Mouse (Mus musculus) thymus, postnatal 14 days (tissue): ENCODE data around the gene Hoxd10.

Experiments
- DNase-seq: peaks from one replicate; pipeline ENCODE4 v3.0.0; 2021

Gene Hoxd10

DNA sequence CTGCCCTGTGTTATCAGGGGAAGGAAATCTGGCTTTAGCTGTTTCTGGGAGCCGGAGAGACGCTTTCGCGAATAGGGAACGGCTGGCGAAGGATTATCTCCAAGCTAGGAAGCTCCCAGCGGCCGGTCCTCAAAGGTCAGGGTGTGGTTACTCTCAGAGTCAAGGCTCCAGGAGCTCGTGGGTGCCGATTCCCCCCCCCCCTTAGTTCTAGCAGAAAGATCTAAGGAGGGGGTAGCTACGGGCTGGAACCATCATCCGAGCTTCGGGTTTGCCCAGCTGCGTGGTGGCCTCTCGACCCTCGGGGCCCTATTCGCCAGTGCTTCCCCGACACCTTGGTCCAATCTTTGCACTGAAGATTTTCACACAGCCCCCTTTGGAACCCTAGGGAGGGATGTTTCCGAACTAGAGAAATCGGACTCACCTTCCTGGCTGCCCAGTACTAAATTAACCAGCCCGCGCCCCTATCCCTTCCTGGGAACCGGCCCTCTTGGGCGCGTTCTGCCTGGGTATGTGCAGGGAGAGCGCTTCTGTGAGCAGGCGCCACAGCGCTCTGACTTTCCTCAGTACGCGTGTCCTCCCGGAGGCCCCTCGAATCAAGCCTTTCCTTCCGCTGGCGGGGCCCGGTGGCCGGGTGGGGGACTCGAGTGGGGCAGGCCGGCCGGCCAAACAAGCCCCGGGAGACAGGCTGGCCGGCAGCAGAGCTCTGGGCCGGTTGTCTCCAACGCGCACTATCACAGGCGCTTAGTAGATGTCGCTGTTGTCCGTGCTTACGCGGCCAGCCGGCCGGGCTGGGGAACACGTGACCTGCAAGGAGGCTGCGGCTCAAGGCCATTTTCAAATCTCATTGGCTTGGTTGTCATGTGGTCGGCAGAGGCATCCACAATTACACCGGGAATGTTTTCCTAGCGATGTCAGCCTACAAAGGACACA, at the start of gene Hoxd10:
Gene Hoxd10, plus strand, starts transcription at position 903 of the 930 bp plus-strand sequence.
- no peak for DNase-seq

DNA sequence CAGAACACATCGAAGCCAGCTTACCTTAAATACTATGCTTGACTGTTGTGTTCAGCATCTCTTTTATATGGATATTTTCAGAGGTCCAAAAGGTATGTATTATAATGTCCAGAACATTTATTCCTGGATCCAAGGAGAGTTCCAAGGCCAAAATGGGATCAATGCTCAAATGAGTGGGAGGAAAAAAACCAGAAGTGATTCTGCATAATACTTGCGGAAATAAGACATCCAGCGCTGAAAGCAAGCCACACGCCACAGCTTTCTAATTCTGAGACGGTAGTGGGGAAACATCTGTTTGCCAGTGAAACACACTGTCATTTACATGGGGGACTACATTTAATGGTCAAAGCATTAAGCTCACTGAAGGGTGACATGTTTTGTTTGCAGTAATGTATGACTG, 49.3 kb upstream of the Hoxd10 start:
- no peak for DNase-seq

DNA sequence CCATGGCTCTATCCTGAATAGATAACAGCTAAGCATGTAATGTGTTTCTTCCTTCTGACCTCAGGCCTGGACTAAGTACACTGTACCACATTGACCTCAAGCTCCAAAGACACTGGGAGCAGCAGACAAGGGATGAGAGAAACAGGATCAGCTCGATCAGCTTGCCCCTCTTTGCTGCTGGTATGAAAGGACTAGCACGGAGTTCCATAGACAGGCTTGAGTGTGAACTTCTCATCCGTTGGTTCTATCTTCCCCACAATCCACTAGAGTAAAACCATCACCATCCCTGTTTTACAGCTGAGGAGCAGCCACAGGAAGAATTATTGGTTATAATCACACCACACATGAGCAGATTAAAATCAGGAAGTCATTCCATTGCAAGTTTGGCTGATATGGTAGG, 46.1 kb upstream of the Hoxd10 start:
- DNase-seq = no peak

DNA sequence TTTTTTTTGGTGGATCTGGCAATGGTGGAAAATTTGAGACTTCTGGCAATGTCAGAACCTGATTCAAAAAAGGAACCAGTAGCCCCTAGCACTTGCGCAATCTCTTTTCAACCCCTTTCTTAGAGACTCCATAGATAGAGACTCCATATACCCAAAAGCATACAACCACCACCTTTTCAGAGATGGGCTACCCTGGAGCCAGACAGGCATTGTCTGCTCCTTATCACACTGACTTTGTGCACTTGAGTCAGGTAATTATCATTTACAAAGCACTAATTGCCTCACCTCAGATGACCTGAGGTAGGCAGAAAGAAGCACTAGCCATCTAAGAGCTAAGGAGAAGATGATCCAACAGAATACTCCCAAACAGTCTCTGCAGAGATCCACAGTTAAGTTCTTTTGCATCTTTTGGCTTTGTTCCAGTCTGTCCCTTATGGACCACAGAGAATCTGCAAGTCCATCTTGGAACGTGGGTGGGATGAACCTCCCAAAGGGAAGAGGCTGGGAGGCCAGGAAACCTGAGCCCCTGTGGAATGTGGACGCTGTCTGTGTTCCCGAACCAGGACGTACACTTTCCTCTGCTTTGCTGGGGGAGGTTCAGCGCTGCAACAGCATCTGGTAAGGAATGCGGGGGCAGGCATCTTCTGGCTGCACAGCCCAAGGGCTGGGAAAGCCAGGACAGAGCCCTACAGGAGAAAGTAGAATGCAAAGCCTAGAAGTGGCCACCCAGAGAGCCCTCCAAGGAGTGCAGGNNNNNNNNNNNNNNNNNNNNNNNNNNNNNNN, 44.5 kb upstream of the Hoxd10 start:
- no peak for DNase-seq

DNA sequence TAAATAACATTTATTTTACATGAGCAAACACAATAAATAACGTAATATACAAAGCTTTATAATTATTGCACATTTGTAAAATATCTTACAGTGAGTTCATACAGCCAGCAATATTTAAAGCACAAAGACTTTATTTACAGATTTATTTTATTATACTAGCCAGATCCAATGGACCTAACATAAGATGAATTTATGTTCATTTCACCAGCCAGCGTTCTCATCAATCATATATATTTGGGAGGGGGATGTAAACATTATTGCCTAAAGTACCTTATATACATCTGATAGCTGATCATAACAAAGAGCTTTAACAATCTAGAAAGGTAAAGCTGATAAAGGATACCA, 38.8 kb upstream of the Hoxd10 start:
- DNase-seq = no peak

DNA sequence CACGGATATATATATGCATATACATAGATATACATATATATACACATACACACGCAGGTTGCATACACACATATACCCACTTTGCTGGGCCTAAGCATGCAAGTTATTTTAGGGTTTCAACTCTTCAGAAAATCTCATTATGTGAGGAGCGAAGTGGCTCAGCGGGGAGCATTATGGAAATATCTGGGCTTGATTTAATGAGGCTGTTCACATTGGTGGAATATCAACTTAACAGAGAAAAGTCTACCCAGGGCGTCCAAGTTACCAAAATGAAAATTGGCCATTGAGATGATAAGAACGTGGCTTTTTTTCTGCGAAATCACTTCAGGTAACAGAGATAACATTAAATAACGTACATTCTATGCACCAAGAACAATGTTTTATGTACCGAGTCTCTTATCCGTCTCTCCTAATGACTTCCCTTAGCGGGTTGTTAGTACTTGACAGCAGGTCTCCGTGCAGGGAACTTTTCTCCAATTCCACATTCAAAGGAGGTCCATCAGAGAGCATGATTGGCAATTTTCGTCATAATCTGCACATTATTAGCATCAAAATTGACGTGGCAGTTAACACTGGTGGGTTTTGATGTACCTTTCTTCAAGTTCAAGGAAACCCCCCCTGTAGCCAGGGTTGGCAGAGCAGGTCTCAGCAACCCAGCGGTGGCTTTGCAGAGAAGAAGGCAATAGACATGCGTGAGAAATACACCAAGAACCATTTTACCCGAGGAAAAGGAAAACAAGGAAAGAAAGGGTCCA, 37.8 kb upstream of the Hoxd10 start:
- DNase-seq = no peak

DNA sequence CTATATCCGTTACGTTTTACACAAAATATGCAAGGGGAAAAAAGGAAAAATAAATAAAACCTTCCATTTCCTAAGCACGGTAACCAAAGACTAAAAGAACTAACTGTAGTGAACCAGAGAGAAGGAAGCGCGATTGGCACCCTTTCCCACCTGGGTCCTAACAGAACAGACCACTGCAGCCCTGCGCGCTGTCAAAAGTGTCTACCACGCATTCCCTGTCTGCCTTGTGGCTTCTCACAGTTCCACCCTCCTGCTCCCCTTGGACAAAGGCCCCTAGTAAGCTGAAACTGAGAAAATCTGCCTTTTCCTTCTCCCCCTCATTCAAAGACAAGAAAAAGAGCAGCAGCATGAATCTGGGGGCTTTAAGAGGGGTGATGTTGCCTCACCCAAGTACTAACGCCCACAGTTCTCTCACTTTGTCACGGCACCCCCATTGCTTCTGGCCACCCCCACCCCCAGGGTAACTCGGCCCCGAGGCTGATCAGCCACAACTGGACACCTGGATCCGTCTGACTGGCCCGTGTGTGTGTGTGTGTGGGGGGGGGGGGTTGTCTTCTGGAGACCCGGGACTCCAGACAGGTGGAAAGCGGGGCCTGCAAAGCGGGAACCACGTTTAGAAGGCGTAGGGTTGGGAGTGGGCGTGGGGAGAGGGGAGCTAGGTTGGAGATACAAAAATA, 36.8 kb upstream of the Hoxd10 start:
- DNase-seq = no peak

DNA sequence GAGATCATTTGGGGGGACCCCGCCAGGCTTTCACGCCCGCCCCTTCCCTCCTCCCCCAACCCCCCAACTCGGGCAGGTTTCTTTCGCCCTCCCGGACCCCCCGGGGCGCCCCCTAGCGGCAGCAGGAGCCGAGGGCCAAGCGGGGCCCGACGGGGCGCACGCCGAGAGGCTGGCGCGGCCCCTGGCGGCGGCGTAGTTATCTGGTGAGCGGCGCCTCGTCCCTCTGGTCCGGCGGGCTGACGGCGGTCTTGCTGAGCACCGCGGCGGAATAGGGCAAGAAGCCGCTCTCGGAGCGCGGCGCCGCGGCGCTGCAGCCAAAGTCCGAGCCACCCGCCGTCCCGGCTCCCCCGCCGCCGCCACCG, 36.3 kb upstream of the Hoxd10 start:
- DNase-seq = peak; percentile 39

DNA sequence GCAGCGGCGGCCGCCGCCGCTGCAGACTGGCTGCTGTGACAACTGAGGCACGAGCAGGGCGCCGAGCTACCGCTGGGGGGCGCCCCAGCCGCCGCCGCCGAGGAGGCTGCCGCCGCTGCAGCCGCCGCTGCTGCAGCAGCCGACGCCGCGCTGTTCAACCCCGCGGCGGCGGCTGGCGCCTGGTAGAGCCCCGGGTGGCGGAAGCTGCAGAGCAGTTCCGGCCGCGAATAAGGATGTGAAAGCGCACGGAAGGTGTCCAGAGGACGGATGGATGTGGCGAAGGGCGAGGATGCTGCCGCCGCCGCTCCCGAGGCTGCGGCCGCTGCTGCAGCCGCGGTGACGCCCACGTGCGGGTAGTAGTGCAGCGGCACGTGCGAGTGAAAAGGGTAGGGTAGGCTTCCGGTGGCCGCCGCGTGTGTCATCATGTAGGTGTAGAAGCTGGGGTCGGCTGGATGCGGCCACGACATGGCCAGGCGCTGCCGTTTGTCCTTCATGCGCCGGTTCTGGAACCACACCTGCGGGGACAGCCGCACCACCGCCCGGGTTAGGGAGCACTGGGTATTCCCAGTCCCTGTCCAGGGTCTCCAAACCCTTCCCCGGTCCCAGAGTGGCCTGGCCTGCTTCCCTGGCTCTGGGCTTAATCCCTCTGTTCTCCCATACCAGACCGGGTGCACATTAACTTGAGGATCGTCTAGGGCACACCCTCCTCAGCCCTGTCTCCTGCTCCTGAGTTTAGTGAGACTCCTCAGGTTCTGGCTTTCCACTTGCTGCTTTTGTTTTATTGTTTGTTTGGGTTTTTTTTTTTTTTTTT, 35.7 kb upstream of the Hoxd10 start:
- peak; percentile 32 for DNase-seq

DNA sequence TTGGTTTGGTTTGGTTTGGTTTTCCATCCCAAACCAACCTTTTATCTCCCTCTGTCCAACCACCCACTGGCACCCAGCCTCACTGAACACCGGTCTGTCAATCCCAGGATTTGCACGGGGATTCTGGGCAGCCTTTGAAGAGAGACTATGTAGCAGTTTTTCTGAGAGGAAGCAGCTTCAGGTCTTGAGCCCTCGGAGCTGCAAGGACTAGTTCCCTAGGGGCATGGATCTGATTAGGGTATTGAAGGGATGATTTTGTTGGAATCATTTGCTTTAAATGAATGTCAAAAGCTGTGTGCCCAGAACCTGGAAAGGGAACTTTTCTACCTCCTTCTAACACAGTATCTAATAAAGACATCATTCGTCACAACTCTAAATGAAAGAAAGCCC, 35.1 kb upstream of the Hoxd10 start:
- no peak for DNase-seq

DNA sequence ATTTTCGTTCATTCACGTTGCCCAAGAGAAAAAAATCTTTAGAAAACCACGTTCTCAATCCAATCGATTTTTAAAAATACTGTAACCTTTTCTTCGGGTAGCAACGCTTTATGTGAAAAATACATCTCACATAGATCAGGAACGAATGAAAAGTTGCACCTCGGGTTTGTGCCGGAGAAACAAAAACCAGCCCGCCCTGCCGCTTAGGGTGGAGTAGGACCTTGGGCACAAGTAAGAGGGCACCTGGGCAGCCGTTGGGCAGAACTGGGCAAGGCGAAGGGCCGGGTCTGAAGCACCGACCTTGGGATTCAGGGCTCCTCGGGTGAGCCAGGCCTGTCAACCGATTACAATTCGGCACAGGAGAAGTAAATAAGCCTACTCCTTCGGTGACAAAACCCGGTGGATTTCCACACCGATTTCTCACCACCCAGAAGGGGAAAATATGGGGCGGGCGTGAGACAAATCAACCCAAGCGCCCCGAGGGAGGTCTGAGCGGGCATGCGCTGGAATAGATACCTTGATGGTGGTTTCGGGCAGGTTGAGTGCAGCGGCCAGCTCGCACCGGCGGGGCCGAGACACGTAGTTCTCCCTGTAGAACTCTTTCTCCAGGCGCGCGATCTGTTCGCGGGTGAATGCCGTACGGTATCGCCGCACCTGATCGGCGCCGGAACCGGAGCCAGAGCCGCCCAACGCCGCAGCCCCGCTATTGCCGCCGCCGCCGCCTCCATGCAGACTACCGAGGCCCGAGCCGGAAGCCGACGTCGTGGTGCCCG, 34.3 kb upstream of the Hoxd10 start:
- peak; percentile 33 for DNase-seq

DNA sequence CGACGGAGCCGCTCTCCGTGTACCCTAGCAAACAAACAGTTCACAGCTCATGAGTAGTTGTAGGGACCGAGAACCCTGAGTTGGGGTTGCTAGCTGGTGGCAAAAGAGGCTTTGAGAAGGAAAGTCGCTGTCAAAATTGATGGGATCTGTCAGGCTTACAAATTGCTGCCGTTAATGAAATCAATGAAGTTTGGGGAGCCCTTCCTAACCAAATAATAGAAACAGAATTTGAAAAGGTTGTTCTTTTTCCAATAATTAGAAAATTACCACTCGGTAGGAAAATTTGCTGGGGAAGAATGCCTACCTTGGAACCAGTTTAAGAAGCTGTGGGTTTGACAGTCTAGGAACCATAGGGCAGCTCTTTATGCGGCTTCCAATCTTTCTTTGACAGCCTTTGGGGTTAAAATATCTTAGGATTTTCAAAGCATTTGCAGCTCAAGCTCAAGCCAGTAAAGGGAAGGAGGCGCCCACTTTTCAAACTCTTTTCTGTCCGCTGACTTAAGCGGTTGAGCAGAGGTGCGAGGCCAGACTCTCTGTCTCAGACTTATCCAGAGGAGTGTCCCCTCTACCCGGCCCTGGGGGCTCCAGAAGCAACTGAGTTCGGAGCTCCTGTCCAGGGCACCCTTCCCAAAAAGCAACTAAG, 33.6 kb upstream of the Hoxd10 start:
- DNase-seq = no peak

DNA sequence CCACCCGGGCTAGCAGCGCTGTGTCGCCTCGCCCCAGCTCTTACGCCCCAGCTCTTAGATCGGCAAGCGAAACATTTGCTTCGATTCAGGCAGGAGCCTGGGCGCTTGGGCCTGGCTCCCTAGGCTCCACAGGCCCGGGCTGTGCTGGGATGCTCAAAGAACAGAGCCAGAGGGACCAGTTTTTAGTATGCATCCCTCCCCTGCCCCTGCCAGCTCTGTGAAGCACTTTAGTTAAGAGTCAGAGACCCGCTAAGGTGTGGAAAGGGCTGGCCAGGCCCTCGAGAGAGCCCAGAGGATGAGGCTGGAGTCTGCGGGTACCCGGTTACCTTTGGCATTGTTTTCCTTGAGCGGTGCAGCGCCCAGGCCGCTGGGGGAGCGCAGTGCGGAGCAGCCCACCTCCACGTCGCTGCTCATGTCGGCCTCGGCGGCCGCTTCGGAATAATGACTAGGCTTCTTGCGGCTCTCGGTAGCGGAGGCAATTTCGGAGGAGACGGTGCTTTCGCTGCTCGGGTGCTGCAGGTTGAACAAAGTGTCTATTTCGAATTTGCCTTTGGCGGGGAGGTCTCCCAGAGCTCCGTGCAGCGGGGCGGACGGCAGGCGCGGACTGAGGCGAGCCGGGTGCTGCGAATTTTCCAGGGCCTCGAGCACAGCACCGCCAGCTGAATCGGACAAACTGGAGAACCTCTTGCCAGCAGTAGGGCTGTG, 32.9 kb upstream of the Hoxd10 start:
- DNase-seq = no peak

DNA sequence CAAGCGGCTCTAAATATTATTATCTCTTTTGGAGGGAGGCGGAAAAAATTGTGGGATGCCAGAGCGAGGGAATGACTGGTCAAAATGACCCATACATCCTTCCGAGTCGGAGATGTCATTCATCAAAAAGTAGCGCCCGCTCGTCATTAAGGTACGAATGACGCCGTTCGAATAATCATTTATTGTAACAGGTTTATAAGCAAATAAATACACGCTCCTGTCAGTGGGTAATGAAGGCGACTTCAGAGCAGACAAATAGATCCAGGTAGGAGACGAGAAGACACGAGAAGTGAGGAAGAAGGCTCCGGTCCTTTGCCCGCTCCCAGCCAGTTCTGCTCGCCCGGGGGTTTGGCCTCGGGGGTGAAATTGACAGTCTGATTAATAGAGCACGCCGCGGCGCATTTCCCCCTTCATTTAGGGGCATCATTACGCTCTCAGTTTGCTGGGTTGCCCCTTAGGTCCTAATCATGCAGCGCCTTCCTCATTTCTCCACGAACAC, 32.2 kb upstream of the Hoxd10 start, which contains the start of gene Evx2:
Gene Evx2, minus strand, starts transcription at position 51 of the 499 bp plus-strand sequence.
- DNase-seq = no peak

DNA sequence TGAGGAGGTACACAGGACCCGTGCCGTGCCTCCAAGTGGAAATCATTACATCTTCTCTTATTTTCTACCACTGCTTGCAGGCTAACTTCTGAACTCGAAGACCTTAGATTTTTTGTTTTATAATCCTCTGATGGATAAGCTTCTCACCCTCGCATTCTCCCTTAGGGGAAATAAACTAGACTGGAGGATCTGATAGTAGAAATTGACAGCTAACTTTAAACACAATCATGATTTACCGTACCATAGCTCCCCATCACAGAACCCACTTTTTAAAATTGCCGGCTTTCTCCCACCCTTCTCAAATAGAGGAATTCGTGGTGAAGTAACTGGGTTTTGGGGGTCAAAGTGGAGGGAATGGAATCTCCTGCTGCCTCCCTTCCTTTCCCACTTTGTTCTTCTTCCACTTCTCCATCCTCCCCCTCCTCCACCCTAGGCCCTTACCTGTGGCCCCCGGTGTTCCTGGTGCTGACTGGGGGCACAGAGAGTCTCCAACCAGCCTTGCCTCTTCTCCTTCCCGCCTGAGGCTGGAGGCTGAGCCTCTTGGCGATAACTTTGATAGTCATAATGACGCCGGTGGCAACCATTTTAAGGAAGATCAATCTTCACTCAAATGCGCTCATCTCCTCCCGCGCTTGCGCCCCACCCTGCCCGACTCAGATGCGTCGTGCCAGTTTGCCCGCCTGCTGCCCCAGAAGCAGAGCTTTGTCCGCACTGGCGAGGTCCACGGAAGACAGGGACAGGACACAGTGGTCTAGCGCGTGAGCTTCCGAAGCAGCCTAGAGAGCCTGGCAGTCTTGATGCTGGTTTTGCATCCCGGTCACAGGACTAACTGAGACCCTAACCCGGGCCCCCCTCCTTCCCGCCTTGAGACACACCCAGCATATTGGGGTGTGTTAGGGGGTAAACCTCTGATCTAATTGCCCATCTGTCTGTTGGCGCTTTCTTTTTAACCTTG, 31.0 kb upstream of the Hoxd10 start:
- no peak for DNase-seq

DNA sequence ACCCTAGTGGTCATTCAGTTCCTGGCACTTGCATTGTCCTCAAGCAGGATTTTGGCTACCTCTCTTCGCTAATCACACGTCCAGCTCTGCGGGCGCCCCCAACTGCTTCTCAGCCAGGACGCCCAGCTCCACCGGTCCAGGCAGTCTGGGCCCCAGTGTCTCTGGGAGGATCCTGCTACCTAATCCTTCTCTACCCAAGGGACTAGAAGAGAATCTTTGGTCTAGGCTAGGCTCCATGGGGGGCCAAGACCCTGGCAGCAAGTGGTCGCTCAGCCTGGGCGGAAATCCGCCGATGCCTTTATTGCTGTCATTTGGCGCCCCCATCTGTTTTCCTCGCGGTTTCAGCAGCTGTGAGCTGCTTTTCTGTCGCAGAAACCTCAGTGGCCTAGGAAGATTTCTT, 30.0 kb upstream of the Hoxd10 start:
- DNase-seq = peak; percentile 37

DNA sequence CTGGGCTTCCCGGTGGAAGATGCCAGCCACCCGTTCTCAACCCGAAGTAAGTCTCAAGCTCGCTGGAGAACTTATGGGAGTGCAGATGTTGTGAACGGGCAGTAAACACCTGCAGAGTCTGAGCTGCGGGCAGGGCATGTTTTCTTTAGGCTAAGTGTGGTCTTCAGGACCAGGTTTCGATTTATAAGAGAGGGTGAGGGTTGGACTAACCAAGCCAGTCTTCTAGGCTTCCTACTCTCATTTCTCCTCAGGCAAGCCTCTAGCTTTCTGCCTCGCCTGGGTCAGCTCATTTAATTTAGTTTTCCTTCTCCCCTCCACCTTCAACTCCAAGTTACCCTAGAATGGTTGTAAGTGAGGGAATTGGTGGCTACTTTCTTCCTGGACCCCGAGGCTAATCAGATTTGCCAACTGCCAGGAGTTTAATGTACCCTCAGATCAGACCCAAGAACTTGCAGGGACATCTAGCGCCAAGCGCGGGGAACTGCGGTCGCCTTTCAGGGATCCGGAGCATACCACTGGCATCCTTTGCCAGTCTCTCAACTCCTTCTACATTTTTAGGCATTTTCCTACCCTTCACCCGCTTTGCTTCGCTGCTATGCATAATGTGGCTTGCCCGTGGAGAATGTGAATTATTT, 28.3 kb upstream of the Hoxd10 start:
- no peak for DNase-seq

DNA sequence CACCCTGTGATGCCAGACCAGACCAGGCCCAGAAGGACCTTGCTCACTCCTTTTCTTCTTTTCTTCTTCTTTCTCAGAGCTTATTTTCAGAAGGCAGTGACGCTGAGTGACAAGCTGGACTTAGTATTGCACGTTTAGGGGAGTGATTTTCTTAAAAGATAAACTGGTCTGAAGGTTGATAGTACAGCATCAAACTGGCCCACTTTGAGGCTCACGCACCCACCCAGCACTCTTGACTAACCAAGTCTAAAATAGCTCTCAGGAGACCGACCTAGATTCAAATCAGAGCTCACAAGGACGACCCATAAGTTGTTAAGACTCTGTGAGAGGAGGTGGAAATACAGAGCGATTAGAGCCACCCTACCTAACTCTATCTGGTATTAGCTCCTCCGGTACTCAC, 25.3 kb upstream of the Hoxd10 start:
- no peak for DNase-seq
